Mouse (Mus musculus) MEL (cell line): Measurements from ENCODE around the gene Gpr137c. TPM values are rescaled to one million over a fixed set of nuclear protein-coding genes. Genes with fewer than 3 reads are reported as not detected.

Experiments used
- DNase-seq: peaks from one replicate; pipeline ENCODE4 v3.0.0; 2011; ENCODE audit warnings: low read depth, low spot score
- H3K27ac ChIP-seq: 2 replicates; pipeline ENCODE4 v1.5.1; 2012; ENCODE audit warnings: low read depth, mild to moderate bottlenecking, control low read depth, low read length, moderate library complexity; ENCODE audit not compliant: control insufficient read depth
- H3K27me3 ChIP-seq, 2 experiments: fragments of 150-350 bp in 1 of 2; sonication (generic) in 1 of 2; 2 replicates each; pipeline ENCODE4 v1.6.1; 2012; ENCODE audit warnings: low read length in 2 of 2, mild to moderate bottlenecking in 2 of 2, improper control_type of control experiment in 1 of 2, moderate library complexity in 1 of 2; ENCODE audit not compliant: insufficient read depth in 2 of 2, control insufficient read depth in 1 of 2
- H3K36me3 ChIP-seq, 2 experiments: 2 replicates each; pipeline ENCODE4 v1.6.1; 2012 to 2014; ENCODE audit warnings: low read length in 2 of 2, improper control_type of control experiment in 1 of 2, inconsistent platforms in 1 of 2, mild to moderate bottlenecking in 1 of 2; ENCODE audit not compliant: insufficient read depth in 2 of 2, control insufficient read depth in 1 of 2
- H3K4me1 ChIP-seq, 2 experiments: fragments of 150-350 bp in 1 of 2; sonication (generic) in 1 of 2; 2 replicates each; pipeline ENCODE4 v1.6.1; 2012; ENCODE audit warnings: low read length in 2 of 2, improper control_type of control experiment in 1 of 2, mild to moderate bottlenecking in 1 of 2; ENCODE audit not compliant: insufficient read depth in 2 of 2, control insufficient read depth in 1 of 2
- H3K4me3 ChIP-seq, 2 experiments: fragments of 150-350 bp in 1 of 2; sonication (generic) in 1 of 2; 2 replicates each; pipeline ENCODE4 v1.5.1; 2012; ENCODE audit warnings: low read depth in 2 of 2, low read length in 2 of 2, mild to moderate bottlenecking in 2 of 2, moderate library complexity in 2 of 2, control low read depth in 1 of 2, improper control_type of control experiment in 1 of 2; ENCODE audit not compliant: control insufficient read depth in 1 of 2, insufficient read depth in 1 of 2
- H3K79me2 ChIP-seq: 2 replicates; pipeline ENCODE4 v1.6.1; 2012; ENCODE audit warnings: mild to moderate bottlenecking, low read length, moderate library complexity; ENCODE audit not compliant: control insufficient read depth, poor library complexity, insufficient read depth
- H3K9ac ChIP-seq: 2 replicates; pipeline ENCODE4 v1.6.1; 2012; ENCODE audit warnings: low read depth, mild to moderate bottlenecking, control low read depth, low read length, moderate library complexity; ENCODE audit not compliant: control insufficient read depth, poor library complexity, severe bottlenecking
- H3K9me3 ChIP-seq: fragments of 150-350 bp; sonication (generic); replicated peaks from 2 replicates; pipeline ENCODE4 v1.6.1; 2012; ENCODE audit warnings: mild to moderate bottlenecking, low read length, improper control_type of control experiment, moderate library complexity; ENCODE audit not compliant: insufficient read depth
- BHLHE40 ChIP-seq: IDR thresholded peaks from 2 replicates; pipeline ENCODE4 v1.6.1; 2012; ENCODE audit warnings: low read depth, mild to moderate bottlenecking, inconsistent platforms, low read length, improper control_type of control experiment, borderline replicate concordance
- CHD1 ChIP-seq: IDR thresholded peaks from 2 replicates; pipeline ENCODE4 v1.6.1; 2012; ENCODE audit warnings: low read depth, mild to moderate bottlenecking, inconsistent platforms, low read length, improper control_type of control experiment
- CHD2 ChIP-seq: IDR thresholded peaks from 2 replicates; pipeline ENCODE4 v1.6.1; 2011; ENCODE audit warnings: low read length, improper control_type of control experiment
- CTCF ChIP-seq, 3 experiments: IDR thresholded peaks in 2 of 3; conservative IDR thresholded peaks in 1 of 3; 2 replicates each; pipeline ENCODE4 v1.5.1; 2011 to 2012; ENCODE audit warnings: low read length in 3 of 3, low read depth in 2 of 3, mild to moderate bottlenecking in 2 of 3, improper control_type of control experiment in 1 of 3, inconsistent platforms in 1 of 3, mixed read lengths in 1 of 3, moderate library complexity in 1 of 3; ENCODE audit not compliant: control insufficient read depth in 1 of 3, insufficient read depth in 1 of 3, poor library complexity in 1 of 3, severe bottlenecking in 1 of 3
- E2F4 ChIP-seq: IDR thresholded peaks from 2 replicates; pipeline ENCODE4 v1.6.1; 2011; ENCODE audit warnings: low read depth, low read length, improper control_type of control experiment, borderline replicate concordance
- EP300 ChIP-seq, 2 experiments: IDR thresholded peaks; 2 replicates each; pipeline ENCODE4 v1.6.1; 2011; ENCODE audit warnings: improper control_type of control experiment in 2 of 2, low read length in 2 of 2, low read depth in 1 of 2, mild to moderate bottlenecking in 1 of 2
- ETS1 ChIP-seq: IDR thresholded peaks from 2 replicates; pipeline ENCODE4 v1.6.1; 2012; ENCODE audit warnings: low read depth, mild to moderate bottlenecking, inconsistent platforms, low read length, improper control_type of control experiment, moderate library complexity
- GATA1 ChIP-seq: IDR thresholded peaks from 2 replicates; pipeline ENCODE4 v1.6.1; 2011; ENCODE audit warnings: low read depth, low read length, improper control_type of control experiment
- HCFC1 ChIP-seq: IDR thresholded peaks from 2 replicates; pipeline ENCODE4 v1.6.1; 2012; ENCODE audit warnings: low read depth, mild to moderate bottlenecking, inconsistent platforms, low read length, improper control_type of control experiment, moderate library complexity
- JUND ChIP-seq: IDR thresholded peaks from 2 replicates; pipeline ENCODE4 v1.6.1; 2011; ENCODE audit warnings: low read depth, mild to moderate bottlenecking, improper control_type of control experiment, low read length
- KAT2A ChIP-seq: conservative IDR thresholded peaks from 2 replicates; pipeline ENCODE4 v1.6.1; 2012; ENCODE audit warnings: low read depth, low read length, improper control_type of control experiment, inconsistent platforms
- MAZ ChIP-seq: IDR thresholded peaks from 2 replicates; pipeline ENCODE4 v1.6.1; 2012; ENCODE audit warnings: low read depth, mild to moderate bottlenecking, inconsistent platforms, low read length, improper control_type of control experiment
- MEF2A ChIP-seq: IDR thresholded peaks from 2 replicates; pipeline ENCODE4 v1.6.1; 2014; ENCODE audit warnings: low read depth, mild to moderate bottlenecking, inconsistent platforms, low read length, improper control_type of control experiment; ENCODE audit not compliant: poor library complexity, insufficient replicate concordance, severe bottlenecking; ENCODE audit errors: extremely low read depth
- MXI1 ChIP-seq: IDR thresholded peaks from 2 replicates; pipeline ENCODE4 v1.6.1; 2011; ENCODE audit warnings: mild to moderate bottlenecking, low read depth, low read length, improper control_type of control experiment
- MYC ChIP-seq: IDR thresholded peaks from 2 replicates; pipeline ENCODE4 v1.6.1; 2011; ENCODE audit warnings: low read depth, mild to moderate bottlenecking, low read length, improper control_type of control experiment, moderate library complexity
- NRF1 ChIP-seq: IDR thresholded peaks from 2 replicates; pipeline ENCODE4 v1.6.1; 2014; ENCODE audit warnings: low read depth, mild to moderate bottlenecking, inconsistent platforms, low read length, improper control_type of control experiment, moderate library complexity; ENCODE audit not compliant: poor library complexity, insufficient read depth, severe bottlenecking
- POLR2AphosphoS2 ChIP-seq: IDR thresholded peaks from 2 replicates; pipeline ENCODE4 v1.6.1; 2011; ENCODE audit warnings: low read length, improper control_type of control experiment
- POLR2AphosphoS5 ChIP-seq: IDR thresholded peaks from 2 replicates; pipeline ENCODE4 v1.6.1; 2012; ENCODE audit warnings: low read depth, borderline replicate concordance, mild to moderate bottlenecking, inconsistent platforms, low read length, moderate library complexity, mixed read lengths
- RAD21 ChIP-seq: IDR thresholded peaks from 2 replicates; pipeline ENCODE4 v1.6.1; 2011; ENCODE audit warnings: mild to moderate bottlenecking, low read depth, low read length, improper control_type of control experiment
- RCOR1 ChIP-seq: IDR thresholded peaks from 2 replicates; pipeline ENCODE4 v1.6.1; 2012; ENCODE audit warnings: low read depth, mild to moderate bottlenecking, inconsistent platforms, low read length, improper control_type of control experiment
- SIN3A ChIP-seq: IDR thresholded peaks from 2 replicates; pipeline ENCODE4 v1.6.1; 2012; ENCODE audit warnings: low read length, improper control_type of control experiment, inconsistent platforms
- TAL1 ChIP-seq: IDR thresholded peaks from 2 replicates; pipeline ENCODE4 v1.6.1; 2012; ENCODE audit warnings: mild to moderate bottlenecking, inconsistent platforms, low read length, moderate library complexity, mixed read lengths
- TBP ChIP-seq: IDR thresholded peaks from 2 replicates; pipeline ENCODE4 v1.8.0; 2011; ENCODE audit warnings: low read depth, low read length, improper control_type of control experiment
- TCF12 ChIP-seq: IDR thresholded peaks from 2 replicates; pipeline ENCODE4 v1.6.1; 2014; ENCODE audit warnings: low read depth, mild to moderate bottlenecking, inconsistent platforms, low read length, improper control_type of control experiment, moderate library complexity
- UBTF ChIP-seq: IDR thresholded peaks from 2 replicates; pipeline ENCODE4 v1.6.1; 2012; ENCODE audit warnings: low read depth, mild to moderate bottlenecking, inconsistent platforms, low read length, improper control_type of control experiment, moderate library complexity, borderline replicate concordance; ENCODE audit not compliant: insufficient read depth
- USF2 ChIP-seq, 2 experiments: IDR thresholded peaks; 2 replicates each; pipeline ENCODE4 v1.6.1; 2011 to 2012; ENCODE audit warnings: improper control_type of control experiment in 2 of 2, low read length in 2 of 2, borderline replicate concordance in 1 of 2, inconsistent platforms in 1 of 2, low read depth in 1 of 2, mild to moderate bottlenecking in 1 of 2; ENCODE audit not compliant: insufficient read depth in 1 of 2
- ZMIZ1 ChIP-seq: IDR thresholded peaks from 2 replicates; pipeline ENCODE4 v1.6.1; 2012; ENCODE audit warnings: low read depth, mild to moderate bottlenecking, inconsistent platforms, low read length, improper control_type of control experiment, moderate library complexity
- ZNF384 ChIP-seq: IDR thresholded peaks from 2 replicates; pipeline ENCODE4 v1.6.1; 2012; ENCODE audit warnings: low read depth, mild to moderate bottlenecking, inconsistent platforms, low read length, improper control_type of control experiment
- polyA plus RNA-seq, 2 experiments: library from polyadenylated mRNA; stranded (reverse) in 1 of 2; unstranded in 1 of 2; fragments of >175 nt in 1 of 2; fragments of >200 nt in 1 of 2; gene quantifications; 2 replicates each; pipeline versions ENCODE4 v1.2.1 to v1.2.4; 2012; ENCODE audit warnings: low replicate concordance in 2 of 2, low read depth in 1 of 2; ENCODE audit not compliant: insufficient read length in 2 of 2, insufficient read depth in 1 of 2, missing spikeins in 1 of 2
- total RNA-seq: library from RNA; depleted of rRNA; stranded (reverse); fragments of 300-350 nt; gene quantifications from 2 replicates; pipeline ENCODE4 v1.2.3, GENCODE M21; 2012

Gpr137c gene
- total and polyA plus RNA-seq, 3 experiments: 0.01 TPM; not detected in 2

GRCm38 (mm10) chr14:45318426-45319236 is 99.1 kb downstream of the Gpr137c start, which contains the start of gene Ero1l (continued):
- TF ChIP-seq ZNF384 (no peak), TAL1 (no peak), HCFC1 (peak; percentile 41), TBP (0 out of 2 replicates have a peak, but pooled peaks have one; percentile 26), POLR2AphosphoS5 (no peak), RCOR1 (peak; percentile 11; the same call in 1 of the 2 replicates), GATA1 (no peak), USF2 (IDR thresholded peaks at IDR 0.05; ENCODE audit: borderline replicate concordance in 1 of 2, insufficient read depth in 1 of 2, low read depth in 1 of 2, low read length in 2 of 2) (no peak), BHLHE40 (no peak), KAT2A (no peak), E2F4 (no peak), CHD2 (no peak)
- TF ChIP-seq, all 39 proteins: peak for 15

- H3K9me3 ChIP-seq: no peaks in the 10 kb centered on the region
- peak; percentile 81 for DNase-seq
- H3K79me2 ChIP-seq: peaks cover 40% of the 10 kb centered on the region
- H3K27me3 ChIP-seq: no peaks in the 10 kb centered on the region
- H3K4me3 ChIP-seq: peak overlapping the region; percentile 10 to 70
- peak overlapping the region; percentile 82 for H3K27ac ChIP-seq
- H3K9ac ChIP-seq: peak overlapping the region; percentile 88
- no peak for TF ChIP-seq JUND
- TF ChIP-seq POLR2AphosphoS2: no peak
- peak; percentile 98 for TF ChIP-seq GATA1
- peak; percentile 82; the same call in 1 of the 2 replicates for TF ChIP-seq RCOR1
- TF ChIP-seq ZNF384: no peak
- TF ChIP-seq RAD21: no peak
- TF ChIP-seq MYC: no peak
- no peak for TF ChIP-seq NRF1
- no peak for TF ChIP-seq UBTF
- TF ChIP-seq ETS1: peak; percentile 82
- no peak for TF ChIP-seq CTCF (IDR thresholded peaks at IDR 0.05 in 2 of 3, conservative IDR thresholded peaks at IDR 0.05 in 1 of 3; ENCODE audit: control insufficient read depth in 1 of 3, insufficient read depth in 1 of 3, low read depth in 2 of 3, low read length in 3 of 3, poor library complexity in 1 of 3, severe bottlenecking in 1 of 3)
- TF ChIP-seq CHD2: no peak
- peak; percentile 58; the same call in 1 of the 2 replicates for TF ChIP-seq TBP
- TF ChIP-seq MXI1: 0 out of 2 replicates have a peak, but pooled peaks have one; percentile 36
- no peak for TF ChIP-seq USF2 (IDR thresholded peaks at IDR 0.05; ENCODE audit: borderline replicate concordance in 1 of 2, insufficient read depth in 1 of 2, low read depth in 1 of 2, low read length in 2 of 2)
- TF ChIP-seq CHD1: peak; percentile 51; the same call in 1 of the 2 replicates
- peak; percentile 91 for TF ChIP-seq TCF12
- peak; percentile 76 for TF ChIP-seq TAL1
- peak; percentile 79 for TF ChIP-seq SIN3A
- TF ChIP-seq ZMIZ1: no peak
- no peak for TF ChIP-seq MAZ
- peak; percentile 86 to 89 for TF ChIP-seq EP300 (IDR thresholded peaks at IDR 0.05; ENCODE audit: low read depth in 1 of 2, low read length in 2 of 2)
- no peak for TF ChIP-seq MEF2A
- TF ChIP-seq HCFC1: no peak
- peaks cover 0 to 49% of the 10 kb centered on the region in 2 experiments; a peak in 3 of 4 replicates for H3K36me3 ChIP-seq
- H3K4me1 ChIP-seq: peaks cover 26 to 30% of the 10 kb centered on the region in 2 experiments
Observed at GRCm38 (mm10) chr14:45319237-45319610, 99.7 kb downstream of the Gpr137c start.
